Mouse (Mus musculus): ENCODE results near the gene Csad. TPM values are rescaled to one million over a fixed set of nuclear protein-coding genes. Genes with fewer than 3 reads are reported as not detected.

Csad gene
- polyA plus RNA-seq, 1 experiment, result 21.1 TPM

GRCm38 (mm10) chr15:102243229-102244190 lies 39.0 kb upstream of the Csad start:
- TF ChIP-seq POLR2A (IDR thresholded peaks at IDR 0.05; ENCODE audit: low read depth, low read length), result no peak
- no peak for TF ChIP-seq CTCF (IDR thresholded peaks at IDR 0.05; ENCODE audit: extremely low read depth, insufficient read length, insufficient replicate concordance, low read depth, low read length)
- H3K4me1 ChIP-seq (ENCODE audit: control insufficient read depth, insufficient read depth, insufficient read length, low read length), result peaks cover 15% of the 10 kb centered on the region
- H3K36me3 ChIP-seq (ENCODE audit: control insufficient read depth, insufficient read depth, low read length), result no peaks in the 10 kb centered on the region
- H3K4me3 ChIP-seq (ENCODE audit: low read depth, low read length), result peak overlapping the region; percentile 52
- H3K27ac ChIP-seq (ENCODE audit: insufficient read depth, low read depth, low read length), result peak overlapping the region; percentile 25; the same call in 1 of the 2 replicates
- peaks cover 2% of the 10 kb centered on the region for H3K27me3 ChIP-seq (ENCODE audit: control insufficient read depth, insufficient read depth, low read length)
- WGBS, result 22% methylated on average over 22 of the region's 22 CpGs

DNA sequence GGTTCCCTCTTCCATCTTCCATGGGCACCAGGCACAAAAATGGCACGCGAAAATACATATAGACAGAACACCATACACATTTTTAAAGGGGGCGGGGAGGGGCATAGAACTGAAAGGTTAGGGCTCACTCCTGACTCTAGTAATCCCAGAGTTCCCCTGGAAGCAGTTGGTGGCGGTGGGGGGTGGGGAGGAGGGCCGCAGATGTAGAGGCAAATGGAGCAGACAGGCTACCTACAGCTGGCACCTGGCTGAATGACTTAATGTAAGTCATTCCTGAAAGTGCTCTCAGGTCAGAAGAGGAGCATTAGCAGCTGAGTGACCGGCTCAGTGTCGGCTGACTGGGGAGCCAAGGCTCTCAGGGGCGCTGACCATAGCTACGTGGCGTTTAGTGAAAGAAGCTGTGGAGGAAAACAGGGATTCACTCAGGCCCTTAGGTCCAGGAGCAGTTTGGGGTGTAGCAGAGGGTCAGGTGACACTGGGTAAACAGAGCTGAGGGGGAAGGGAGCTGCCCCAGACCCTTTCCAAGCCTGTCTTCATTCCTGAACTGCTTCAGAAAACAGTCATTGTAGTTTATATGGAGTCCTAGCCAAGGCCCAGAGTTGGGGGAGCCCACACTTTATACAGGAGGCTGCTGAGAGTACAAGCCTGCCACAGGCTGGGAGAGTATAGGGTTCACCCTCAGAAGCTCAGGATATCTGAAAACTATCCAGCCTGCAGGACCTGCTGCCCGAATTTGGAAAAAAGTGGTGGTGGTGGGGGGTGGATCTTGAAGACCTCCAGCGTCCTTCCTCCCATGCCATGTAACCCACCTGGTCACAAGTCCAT lies 38.1 kb upstream of the Csad start:
- no peak overlapping the region for H3K27ac ChIP-seq (ENCODE audit: insufficient read depth, low read depth, low read length)
- peaks cover 13% of the 10 kb centered on the region for H3K4me1 ChIP-seq (ENCODE audit: control insufficient read depth, insufficient read depth, insufficient read length, low read length)
- TF ChIP-seq CTCF (IDR thresholded peaks at IDR 0.05; ENCODE audit: extremely low read depth, insufficient read length, insufficient replicate concordance, low read depth, low read length) (no peak), POLR2A (IDR thresholded peaks at IDR 0.05; ENCODE audit: low read depth, low read length) (no peak)
- no peaks in the 10 kb centered on the region for H3K27me3 ChIP-seq (ENCODE audit: control insufficient read depth, insufficient read depth, low read length)
- peak overlapping the region; percentile 52; the same call in 1 of the 2 replicates for H3K4me3 ChIP-seq (ENCODE audit: low read depth, low read length)
- H3K36me3 ChIP-seq (ENCODE audit: control insufficient read depth, insufficient read depth, low read length), result no peaks in the 10 kb centered on the region
- whole genome bisulfite sequencing, result 75% methylated on average over 12 of the region's 12 CpGs

DNA sequence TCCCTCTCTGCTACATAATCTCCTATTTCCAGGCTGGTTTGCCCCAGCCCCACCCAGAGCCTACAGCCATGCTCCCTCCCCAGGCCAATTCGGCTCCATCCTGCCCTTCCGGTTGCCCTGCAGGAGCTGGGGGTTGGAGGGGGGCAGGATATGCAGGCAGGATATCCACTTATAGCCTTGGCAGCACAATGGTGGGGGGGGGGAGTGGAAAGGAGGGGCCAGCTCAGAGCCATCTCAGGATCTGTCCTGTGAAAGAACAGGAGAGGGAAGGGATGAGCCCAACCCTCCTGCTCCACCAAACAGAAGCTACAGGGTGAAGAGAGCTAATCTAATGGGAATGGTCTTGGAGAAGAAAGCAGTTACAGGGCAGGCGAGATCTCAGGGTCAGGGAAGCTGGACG lies 36.1 kb upstream of the Csad start:
- Histone ChIP-seq H3K36me3 (ENCODE audit: control insufficient read depth, insufficient read depth, low read length) (no peaks in the 10 kb centered on the region), H3K4me3 (ENCODE audit: low read depth, low read length) (no peak overlapping the region), H3K27me3 (ENCODE audit: control insufficient read depth, insufficient read depth, low read length) (no peaks in the 10 kb centered on the region), H3K4me1 (ENCODE audit: control insufficient read depth, insufficient read depth, insufficient read length, low read length) (peaks cover 16% of the 10 kb centered on the region), H3K27ac (ENCODE audit: insufficient read depth, low read depth, low read length) (no peak overlapping the region)
- no peak for TF ChIP-seq POLR2A (IDR thresholded peaks at IDR 0.05; ENCODE audit: low read depth, low read length)
- no peak for TF ChIP-seq CTCF (IDR thresholded peaks at IDR 0.05; ENCODE audit: extremely low read depth, insufficient read length, insufficient replicate concordance, low read depth, low read length)
- 84% methylated on average over 4 of the region's 4 CpGs for WGBS

DNA sequence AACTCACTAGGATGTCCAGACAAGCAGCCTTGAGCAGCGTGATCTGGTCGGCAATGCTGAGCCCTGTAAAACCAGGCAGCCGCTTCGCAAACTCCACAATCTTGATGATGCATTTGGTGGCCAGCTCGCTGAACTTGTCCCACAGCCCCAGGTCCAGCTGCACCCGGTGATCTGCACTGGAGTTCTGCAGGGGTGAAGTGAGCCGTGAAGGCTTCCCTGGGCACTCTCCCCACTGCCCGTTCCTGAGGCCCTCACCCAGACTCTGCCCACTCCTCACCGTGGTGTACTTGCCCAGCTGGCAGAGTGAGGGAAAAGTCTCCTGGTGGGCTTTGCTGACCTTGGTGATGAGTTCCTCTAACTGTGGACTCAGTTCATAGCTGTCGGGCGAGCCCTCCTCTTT lies 35.3 kb upstream of the Csad start:
- Histone ChIP-seq H3K27ac (ENCODE audit: insufficient read depth, low read depth, low read length) (no peak overlapping the region), H3K4me1 (ENCODE audit: control insufficient read depth, insufficient read depth, insufficient read length, low read length) (peaks cover 19% of the 10 kb centered on the region), H3K4me3 (ENCODE audit: low read depth, low read length) (no peak overlapping the region), H3K27me3 (ENCODE audit: control insufficient read depth, insufficient read depth, low read length) (no peaks in the 10 kb centered on the region), H3K36me3 (ENCODE audit: control insufficient read depth, insufficient read depth, low read length) (no peaks in the 10 kb centered on the region)
- WGBS, result 83% methylated on average over 11 of the region's 11 CpGs
- TF ChIP-seq CTCF (IDR thresholded peaks at IDR 0.05; ENCODE audit: extremely low read depth, insufficient read length, insufficient replicate concordance, low read depth, low read length) (no peak), POLR2A (IDR thresholded peaks at IDR 0.05; ENCODE audit: low read depth, low read length) (no peak; the same call in 1 of the 2 replicates)

DNA sequence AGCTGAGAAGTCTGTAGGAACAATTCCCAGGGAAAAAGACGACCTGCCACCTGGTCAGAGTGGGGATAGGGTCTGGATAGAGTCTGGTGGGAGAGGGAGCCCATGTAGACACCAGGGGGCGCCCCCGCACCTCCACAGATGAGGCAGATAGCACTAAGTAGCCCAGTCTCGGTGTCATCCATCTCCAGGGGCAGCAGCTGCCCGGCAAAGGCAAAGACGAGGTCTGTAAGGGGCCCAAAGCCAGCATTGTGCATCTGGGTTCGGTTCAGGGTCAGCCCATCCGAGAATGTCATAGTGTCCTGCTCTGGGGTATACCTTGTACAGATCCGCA lies 34.7 kb upstream of the Csad start:
- peaks cover 20% of the 10 kb centered on the region for H3K4me1 ChIP-seq (ENCODE audit: control insufficient read depth, insufficient read depth, insufficient read length, low read length)
- peak; percentile 86 for TF ChIP-seq CTCF (IDR thresholded peaks at IDR 0.05; ENCODE audit: extremely low read depth, insufficient read length, insufficient replicate concordance, low read depth, low read length)
- TF ChIP-seq POLR2A (IDR thresholded peaks at IDR 0.05; ENCODE audit: low read depth, low read length), result no peak
- no peak overlapping the region for H3K4me3 ChIP-seq (ENCODE audit: low read depth, low read length)
- H3K36me3 ChIP-seq (ENCODE audit: control insufficient read depth, insufficient read depth, low read length), result no peaks in the 10 kb centered on the region
- 15% methylated on average over 9 of the region's 9 CpGs for WGBS
- H3K27ac ChIP-seq (ENCODE audit: insufficient read depth, low read depth, low read length), result no peak overlapping the region
- H3K27me3 ChIP-seq (ENCODE audit: control insufficient read depth, insufficient read depth, low read length), result no peaks in the 10 kb centered on the region

GRCm38 (mm10) chr15:102238543-102239259 lies 34.2 kb upstream of the Csad start:
- H3K36me3 ChIP-seq (ENCODE audit: control insufficient read depth, insufficient read depth, low read length), result no peaks in the 10 kb centered on the region
- no peak overlapping the region for H3K27ac ChIP-seq (ENCODE audit: insufficient read depth, low read depth, low read length)
- no peak overlapping the region for H3K4me3 ChIP-seq (ENCODE audit: low read depth, low read length)
- peaks cover 19% of the 10 kb centered on the region for H3K4me1 ChIP-seq (ENCODE audit: control insufficient read depth, insufficient read depth, insufficient read length, low read length)
- no peaks in the 10 kb centered on the region for H3K27me3 ChIP-seq (ENCODE audit: control insufficient read depth, insufficient read depth, low read length)
- TF ChIP-seq CTCF (IDR thresholded peaks at IDR 0.05; ENCODE audit: extremely low read depth, insufficient read length, insufficient replicate concordance, low read depth, low read length) (no peak), POLR2A (IDR thresholded peaks at IDR 0.05; ENCODE audit: low read depth, low read length) (no peak)
- 85% methylated on average over 14 of the region's 14 CpGs for WGBS

Measured in small intestine, adult 2 months (tissue).